Mouse (Mus musculus): ENCODE results near the gene Tacc2.
A peak's percentile ranks its signal among the peaks of the same experiment; 100 is the strongest.

Tacc2 gene

DNA sequence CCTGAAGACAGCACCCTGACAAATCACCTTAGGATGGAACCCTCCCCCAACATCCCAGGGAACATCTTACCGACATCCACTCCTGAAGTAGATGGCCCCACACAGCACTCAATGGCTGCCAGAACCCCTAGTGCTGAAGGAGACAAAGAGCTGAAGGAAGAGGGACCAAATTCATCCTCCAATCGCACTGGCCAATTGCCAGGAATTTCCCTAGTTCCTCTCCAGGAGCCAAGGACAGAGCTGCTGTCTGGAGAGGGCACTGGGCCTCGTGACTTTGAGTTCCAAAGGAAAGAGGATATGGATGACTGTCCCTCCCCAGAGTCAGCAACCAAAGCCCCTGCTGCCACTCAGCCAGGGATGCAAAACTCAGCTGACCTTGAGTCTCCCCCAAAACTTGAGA is 44.7 kb downstream of the Tacc2 start:
- DNase-seq = no peak

DNA sequence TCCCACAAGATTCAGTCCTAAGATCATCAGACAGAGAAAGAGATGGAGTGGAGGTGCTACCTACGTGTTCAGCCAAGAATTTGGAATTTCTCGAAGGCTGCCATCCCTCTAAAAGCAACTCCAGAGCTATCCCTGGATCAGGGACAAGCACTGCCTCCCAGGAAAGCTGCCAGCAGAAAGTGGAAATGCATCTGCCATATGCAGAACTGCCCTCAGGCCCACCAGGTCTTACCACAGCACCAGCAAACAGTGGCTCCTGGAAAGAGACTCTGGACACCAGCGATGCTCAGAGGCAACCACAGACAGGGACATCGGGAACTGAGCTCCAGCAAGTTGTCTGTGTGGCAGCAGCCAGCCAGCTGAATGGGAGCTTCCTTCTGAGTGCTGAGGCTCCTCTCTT is 45.1 kb downstream of the Tacc2 start:
- DNase-seq = no peak

DNA sequence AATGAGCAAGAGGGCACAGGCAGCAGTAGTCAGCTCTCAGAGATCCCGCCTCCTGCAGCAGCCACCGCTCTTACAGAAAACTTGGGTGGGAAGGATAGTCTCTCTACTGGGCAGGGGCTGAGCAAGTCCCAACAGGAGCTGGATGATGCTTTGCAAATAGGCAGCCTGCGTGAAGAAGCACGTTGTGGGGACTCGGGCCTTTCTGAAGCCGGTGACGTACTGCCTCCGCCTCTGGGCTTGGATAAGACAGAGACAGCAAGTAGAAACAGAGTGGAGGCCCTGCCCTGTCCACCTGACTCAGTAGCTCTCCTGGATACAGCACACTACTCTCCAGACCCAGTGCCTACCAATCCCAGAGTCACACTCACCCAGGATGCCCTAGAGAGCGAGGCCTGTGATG is 47.1 kb downstream of the Tacc2 start:
- DNase-seq = no peak

DNA sequence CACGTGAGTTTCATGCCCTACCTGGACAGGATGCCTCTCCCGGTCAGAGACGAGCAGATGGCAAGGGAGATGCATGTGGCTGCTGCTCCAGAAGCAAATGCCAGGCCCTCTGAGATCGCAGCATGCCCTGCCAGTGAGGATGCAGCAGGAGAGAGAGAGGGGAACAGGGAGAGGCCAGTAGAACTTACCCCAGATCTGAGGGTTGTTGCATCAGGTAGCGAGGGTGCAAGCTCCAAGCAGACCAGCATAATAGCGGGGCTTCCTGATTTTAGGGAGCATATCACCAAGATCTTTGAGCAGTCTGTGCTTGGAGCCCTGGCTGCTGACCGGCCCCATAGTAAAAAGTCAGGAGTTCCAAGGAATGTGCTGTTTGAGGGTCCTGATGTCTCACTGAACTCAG is 48.1 kb downstream of the Tacc2 start:
- no peak for DNase-seq

DNA sequence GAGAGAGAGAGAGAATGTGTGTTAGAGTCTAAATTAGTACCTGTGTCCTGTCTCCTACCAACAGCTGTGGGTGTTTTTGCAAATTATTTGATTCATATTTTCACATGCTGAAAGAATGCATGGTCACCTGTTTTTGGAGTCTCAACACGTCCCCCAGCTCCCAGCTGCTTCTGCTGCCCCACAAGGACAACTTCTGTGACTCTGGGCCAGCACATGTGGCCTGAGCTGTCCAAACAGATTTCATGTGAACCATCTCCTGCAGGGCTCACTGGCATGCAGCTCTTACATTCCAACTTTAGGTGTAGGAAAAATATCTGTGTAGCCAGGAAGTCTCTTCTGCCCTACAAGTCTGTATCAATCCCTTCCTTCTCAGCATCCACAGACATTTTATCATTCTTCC is 51.4 kb downstream of the Tacc2 start:
- no peak for DNase-seq

DNA sequence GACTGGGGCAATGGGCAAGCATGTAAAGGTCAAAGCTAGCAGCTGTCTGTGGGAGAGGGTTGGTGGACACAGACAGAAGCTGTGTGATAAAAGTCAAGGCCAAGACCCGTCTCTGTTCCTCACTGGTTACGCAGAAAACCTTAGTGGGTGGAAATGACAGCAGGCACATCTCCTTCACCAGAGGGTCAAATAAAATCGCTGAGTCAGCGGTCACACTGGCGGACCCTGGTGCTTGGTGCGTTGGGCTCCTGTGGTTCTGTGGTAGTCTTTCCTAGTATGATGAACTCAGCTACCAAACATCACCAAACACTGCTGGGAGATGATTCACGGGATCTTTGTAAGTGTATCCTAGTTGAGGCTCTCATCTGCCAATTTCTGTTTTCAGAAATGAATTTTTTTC is 52.8 kb downstream of the Tacc2 start:
- no peak for DNase-seq

DNA sequence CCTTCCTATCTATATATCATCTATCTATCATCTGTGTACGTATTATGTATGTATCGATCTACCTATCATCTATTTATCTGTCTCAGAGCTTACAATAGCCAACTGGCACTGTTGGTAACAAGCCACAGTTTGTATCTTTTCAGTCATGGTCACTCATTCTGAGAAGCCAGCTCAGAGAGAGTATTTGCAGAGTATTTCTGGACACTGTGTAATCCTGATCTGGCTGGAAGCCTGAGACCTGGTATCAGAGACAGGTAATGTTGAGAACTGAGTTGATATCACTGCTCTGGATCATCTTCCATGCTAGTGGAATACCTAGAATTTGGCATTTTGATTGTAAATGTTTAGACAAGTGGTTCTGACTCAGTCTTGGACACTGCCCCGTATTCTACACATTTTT is 53.7 kb downstream of the Tacc2 start:
- no peak for DNase-seq

DNA sequence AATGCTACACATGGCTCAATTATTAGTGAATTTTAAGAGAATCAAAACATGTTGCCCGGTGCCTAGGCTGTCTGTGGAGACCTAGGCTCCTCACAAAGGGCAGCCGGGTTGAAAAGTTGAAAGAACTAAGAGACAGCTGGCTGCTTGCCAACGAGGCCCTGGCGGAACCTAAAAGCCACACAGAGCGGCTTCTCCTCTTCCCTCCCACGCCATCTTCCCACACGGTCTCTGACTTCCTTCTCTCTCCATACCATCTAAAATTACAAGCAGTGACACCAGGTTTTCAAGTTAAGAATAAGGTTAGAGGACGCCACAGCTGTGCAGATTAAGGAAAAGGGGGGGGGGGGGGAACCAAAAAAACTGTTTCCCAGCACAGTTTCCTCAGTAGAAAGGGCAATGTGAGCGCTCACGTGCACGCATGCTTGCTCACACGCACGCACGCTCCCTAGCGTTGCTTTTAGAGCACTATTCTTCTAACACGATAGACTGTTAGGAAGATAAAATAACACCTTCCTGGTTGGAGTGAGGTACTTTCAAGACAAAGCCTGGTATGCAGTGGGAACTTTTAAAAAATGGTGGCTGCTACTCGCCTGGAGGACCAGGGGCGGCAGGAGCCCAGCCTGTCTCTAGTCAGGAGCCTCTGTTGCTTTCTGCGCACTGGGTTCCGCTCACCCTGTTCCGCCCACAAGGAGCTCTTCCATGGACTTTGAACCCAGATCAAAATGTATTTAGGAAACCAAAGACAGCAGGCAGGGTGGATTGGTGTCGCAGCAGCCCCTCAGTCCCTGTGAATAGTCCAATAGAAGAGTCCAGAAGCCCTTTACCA is 54.5 kb downstream of the Tacc2 start:
- peak; percentile 66 for DNase-seq

DNA sequence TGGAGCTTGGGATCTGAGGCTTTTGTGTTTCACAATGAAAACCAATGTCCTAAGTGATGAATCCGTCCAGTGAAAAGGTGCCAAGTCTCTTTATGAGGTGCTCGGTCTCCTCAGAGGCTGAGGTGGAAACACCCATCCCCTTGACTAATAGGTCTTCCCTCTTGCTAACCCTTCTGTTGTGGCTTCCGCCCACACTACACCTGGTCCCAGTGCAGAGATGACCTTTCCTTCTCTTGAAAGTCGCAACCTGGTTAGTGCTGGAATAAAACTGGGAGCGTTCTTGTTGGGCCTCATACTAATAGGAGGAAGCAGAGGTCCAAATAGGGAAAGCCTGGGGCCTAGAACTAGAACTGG is 55.1 kb downstream of the Tacc2 start:
- no peak for DNase-seq

DNA sequence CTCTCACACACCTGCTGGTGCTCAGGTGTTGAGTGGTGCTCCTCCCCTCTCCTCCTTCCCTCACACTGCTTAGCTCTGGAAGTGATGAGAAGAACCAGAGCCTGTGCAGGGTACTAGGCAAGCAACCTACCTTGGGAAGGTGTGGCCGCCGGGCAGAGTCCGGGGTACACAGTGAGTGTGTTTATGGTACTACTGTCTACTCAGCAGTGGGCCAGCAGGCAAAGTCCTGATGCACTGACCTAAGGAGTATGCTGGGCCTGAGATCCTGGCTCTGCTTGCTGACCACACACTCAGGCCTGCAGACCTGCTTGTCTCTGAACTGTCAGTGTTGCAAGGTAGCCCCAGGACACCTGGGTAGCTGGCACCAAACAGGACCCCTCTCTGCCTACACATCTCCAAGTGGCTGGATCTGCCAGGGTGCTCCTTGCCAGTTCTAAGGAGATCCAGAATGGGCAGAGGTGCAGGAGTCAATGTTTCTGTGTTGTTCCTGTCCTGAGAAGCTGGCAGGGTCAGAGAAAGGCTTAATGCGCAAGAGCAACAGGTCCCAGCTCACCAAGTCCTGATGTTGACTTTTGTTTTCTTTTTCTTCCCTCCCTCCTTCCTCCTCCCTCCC is 57.1 kb downstream of the Tacc2 start:
- no peak for DNase-seq

DNA sequence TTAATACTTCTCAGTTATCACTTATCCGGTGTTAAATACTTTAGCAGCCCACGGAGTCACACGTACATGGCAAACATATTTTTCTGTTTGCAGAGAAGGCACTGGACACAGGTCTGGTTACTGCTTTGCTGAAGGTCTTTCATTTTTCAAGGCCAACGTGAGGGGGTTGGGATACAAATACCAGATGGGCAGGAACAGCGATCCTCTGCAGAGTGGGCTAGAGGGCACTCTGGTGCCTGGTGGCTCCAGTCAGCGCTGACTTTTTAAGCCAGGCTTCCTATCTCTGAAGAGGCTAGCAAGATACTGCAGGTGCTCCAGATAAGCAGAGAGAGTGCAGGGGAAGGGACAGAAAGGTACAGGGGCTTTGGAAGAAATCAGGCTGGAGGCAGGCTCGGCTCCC is 58.0 kb downstream of the Tacc2 start:
- DNase-seq = no peak

DNA sequence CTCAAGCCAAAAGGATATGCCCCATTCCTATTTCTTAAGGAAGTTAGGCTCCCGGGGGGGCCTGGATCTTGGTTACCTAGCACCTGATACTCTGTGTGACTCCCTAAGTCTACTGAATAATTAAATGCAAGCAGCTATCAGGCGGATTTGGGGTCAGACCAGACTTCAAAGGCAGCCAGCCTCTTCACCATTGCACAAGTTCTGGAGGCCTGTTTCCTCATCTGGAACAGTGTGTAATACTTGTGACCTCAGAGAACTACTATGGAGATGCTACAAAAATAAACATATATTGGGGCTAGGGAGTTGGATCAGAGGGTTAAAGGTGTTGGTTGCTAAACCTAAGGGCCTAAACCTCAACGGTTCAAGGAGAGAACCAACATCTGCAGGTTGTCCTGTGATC is 59.0 kb downstream of the Tacc2 start:
- no peak for DNase-seq

DNA sequence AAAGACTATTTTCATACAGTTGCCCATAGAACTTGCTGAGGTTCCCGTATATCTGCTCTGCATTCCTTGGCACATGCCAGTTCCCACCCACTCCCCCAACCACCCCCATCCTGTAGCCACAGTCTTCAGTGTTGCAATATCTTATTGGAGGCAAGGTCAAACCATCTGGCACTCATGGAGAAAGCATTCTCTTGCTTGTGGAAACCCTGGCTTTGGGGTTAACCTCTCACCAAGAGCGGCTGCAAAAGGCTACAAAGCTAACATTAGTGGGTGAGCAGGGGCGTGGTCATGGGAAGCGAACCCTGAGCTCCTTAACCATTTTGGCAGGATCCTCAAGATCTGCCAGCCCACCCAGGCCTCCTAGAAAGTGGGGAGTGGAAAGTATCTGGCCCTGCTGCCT is 59.7 kb downstream of the Tacc2 start:
- no peak for DNase-seq

DNA sequence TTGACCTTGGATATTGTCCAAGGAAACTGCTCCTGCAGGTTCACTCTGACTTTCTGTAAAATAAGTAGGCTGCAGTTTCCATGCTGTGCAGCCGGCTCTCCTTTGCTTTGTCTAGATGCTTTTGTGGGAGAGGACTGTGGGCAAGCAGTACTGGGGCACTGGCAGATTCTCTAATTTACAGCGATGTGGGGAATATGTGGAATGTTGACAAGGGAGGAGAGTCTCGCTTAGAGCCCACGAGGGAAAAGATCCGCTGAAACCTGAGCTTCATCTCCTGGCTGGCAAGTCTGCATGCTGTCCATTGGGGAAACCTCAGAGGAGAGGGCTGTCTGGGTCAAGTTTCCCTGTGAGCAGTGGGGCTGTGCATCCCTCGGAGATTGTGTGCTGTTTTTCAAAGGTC is 60.6 kb downstream of the Tacc2 start:
- DNase-seq = no peak

DNA sequence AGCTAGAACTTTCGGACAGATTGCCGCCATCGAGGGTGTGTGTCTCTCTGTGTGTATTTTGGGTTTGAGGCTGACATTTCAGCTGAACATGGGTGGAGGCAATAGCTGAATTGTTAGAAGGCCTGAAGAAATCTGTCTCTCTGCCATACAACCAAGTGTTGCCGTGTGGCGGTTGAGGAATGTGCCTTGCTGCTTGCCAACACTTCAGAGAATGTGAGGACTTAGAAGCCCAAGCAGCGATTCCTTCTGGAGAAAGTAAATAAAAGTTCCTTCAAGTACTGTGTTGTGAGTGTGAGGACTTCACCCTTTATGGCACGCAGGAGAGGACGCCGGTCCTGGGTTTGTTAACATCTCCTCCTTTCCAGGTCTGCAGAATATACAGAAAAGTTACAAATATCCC is 63.4 kb downstream of the Tacc2 start:
- peak; percentile 56 for DNase-seq

DNA sequence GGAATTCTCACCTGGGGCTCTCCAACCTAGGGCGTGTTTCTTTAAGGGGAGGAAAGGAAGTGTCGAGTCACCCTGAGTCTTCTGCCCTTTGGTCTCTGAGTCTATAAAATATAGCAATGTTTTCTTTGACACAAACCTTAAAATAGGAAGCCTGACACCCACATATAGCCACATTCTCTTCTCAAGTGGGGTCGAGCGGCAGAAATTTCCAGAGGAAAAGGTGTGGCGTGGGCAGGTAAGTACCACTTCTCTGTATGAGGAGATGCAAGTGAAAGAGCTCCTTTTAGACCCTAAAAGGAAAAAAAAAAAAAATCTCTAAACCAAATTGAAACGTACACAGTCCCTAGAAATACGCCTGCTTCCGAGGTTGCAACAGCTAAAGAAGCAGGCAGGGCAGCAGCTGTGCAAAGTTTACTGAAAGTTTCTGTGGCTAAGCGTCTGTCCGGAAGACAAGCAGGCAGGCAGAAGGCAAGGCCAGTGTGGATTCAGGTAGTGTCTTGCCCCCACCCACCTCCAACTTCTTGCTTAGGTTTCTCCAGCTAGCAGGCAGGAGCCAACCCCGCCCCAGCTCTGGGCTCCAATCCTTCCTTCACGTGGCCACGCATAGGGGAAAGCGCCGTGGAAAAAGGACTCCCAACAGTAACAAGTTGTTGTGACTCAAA is 68.2 kb downstream of the Tacc2 start:
- no peak for DNase-seq

DNA sequence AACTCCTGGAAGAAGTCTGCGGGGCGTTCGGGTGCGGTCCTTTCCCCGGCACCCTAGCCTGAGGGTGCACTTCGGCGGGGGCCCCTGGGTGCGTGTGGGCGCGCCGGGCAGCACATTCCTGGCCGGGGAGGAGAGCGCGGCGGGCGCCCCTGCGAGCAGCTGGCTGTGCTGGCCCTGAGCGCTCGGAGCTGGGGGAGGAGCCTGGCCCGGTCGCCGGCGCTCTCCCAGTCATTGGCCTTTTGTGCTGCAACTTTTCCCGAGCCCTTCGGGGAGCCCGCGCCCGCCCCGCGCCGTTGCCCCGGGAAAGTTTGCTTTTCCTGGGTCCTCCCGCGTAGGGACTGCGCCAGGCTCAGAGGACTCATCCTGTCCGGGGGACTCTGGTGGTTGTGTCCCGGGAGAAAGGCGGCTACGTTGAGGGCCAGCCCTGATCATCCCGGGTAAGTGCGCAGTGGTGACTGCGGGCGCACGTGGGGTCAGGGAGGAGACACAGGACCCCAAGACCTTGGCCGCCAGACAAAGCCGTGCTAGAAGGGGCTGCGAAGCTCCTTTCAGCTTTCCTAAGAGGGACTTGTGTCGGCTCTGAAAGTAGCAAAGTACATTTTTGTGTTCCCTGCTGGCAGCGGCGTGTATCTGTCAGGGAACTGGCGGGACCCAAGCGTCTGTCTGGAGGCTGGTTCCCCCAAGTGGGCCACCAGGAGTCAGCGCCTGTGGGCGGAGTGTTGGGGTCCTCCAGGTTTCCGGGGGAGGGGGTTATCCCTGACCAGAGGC is 68.9 kb downstream of the Tacc2 start:
- DNase-seq = peak; percentile 82

DNA sequence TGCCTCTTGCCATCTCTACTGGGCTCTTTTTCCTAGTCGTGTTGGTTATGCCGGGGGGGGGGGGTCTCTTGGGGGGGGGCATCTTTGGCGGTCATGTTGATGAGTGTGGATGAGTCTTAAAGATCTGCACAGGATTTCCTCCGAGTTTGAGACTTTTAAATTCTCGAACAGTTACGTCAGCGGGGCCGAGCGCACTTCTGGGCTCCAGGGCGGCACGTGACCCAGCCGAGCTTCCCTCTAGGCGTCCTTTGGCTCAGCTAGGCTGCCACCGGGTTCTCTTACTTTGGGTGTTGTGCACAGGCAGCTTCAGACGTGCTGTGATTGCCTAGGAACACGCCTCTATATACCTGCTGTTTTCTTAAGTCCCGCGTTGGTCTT is 69.5 kb downstream of the Tacc2 start:
- DNase-seq = peak; percentile 85

DNA sequence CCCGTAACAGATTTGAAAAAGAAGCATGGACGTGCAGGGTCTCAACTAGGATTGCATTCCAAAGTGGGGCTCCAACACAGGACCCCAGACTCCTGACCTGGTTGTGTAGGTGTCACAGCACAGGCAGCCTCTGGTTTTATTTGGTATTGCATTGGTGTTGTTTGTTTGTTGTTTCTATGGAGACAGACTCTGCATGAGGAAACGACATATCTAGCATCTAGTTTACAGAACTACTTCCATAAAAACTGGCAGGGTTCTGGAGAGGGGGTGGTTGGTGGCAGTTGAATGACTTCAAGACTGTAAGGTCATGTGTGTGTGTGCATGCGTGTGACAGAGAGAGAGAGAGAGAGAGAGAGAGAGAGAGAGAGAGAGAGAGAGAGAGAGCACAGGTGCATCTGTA is 70.8 kb downstream of the Tacc2 start:
- no peak for DNase-seq

DNA sequence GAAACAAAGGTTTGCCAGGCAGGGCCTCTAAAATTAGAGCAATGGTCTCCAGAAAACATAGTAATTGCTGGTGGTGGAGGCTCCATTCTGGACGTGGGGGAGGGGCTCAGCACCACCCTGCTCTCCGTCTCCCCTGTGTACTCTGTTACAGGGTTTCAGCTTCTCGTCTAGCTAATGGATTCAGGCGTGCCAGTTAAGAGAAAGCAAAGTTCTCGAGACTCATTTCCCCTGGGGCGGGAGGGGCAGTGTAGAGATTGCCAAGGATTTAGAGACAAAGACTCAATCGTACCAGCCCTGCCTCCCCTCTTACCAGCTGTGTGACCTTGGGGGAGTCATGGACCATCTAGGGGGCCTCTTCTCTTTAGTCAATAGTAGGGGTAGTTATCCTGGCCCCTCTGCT is 72.0 kb downstream of the Tacc2 start:
- DNase-seq = no peak

DNA sequence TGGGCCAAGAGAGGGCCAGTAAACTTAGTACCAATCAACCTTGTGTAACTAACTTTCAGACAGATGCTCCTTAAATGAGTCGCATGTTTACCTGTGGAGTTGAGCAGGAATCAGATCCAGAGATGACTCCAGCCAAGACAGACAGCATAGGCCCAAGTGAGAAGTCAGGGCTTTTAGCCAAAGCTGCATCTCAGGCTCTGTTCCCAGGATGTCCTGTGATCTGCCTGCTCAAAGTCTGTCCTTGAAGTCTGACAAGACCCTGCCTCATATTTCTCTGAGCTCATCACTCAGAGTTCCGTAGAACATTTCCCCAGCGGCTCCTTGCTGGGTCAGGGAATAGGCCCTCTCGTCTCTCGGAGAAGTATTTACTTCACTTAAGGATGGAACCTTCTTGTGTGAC is 73.4 kb downstream of the Tacc2 start:
- no peak for DNase-seq

DNA sequence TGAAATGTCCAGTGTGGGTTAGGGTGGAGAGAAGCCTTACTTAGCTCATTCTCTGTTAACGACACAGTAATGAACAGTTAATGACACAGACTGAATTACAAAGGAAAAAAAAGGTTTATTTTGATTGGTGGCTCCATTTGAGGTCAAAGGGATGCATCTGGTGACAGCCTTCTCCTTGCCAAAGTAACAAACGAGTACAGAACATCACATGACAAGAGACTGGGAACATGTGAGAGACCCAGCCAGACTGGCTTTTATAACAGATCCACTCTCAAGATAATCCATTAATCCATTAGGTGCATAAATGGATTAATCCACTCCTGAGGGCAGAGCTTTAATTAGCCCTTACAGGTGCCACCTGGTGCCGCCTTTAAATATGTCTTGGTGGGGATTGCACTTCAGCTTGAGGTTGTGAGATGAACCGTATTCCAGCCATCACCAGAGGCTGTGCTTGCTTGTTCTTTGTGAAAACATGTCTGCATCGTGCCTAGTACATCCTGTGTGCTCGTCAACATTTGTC is 75.9 kb downstream of the Tacc2 start:
- no peak for DNase-seq

DNA sequence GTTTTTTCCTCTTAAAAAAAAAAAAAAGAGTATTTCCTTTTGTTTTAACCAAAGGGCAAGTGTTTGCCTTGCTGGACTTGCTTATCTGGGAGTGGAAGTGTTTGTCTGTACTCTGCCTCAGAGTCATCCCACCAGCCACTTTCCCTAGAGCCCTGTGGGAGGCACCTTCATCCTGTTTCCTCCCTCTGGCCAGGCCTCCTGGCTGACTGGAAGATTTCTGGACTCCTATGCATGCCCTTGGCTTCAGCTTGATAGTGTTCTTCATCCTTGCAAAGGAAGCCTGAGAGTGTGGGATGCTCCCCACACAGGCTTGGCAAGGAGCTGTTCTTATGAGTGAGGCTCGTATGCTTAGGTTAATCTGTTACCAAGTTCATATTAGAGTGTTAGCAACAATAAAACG is 77.3 kb downstream of the Tacc2 start:
- DNase-seq = peak; percentile 27

DNA sequence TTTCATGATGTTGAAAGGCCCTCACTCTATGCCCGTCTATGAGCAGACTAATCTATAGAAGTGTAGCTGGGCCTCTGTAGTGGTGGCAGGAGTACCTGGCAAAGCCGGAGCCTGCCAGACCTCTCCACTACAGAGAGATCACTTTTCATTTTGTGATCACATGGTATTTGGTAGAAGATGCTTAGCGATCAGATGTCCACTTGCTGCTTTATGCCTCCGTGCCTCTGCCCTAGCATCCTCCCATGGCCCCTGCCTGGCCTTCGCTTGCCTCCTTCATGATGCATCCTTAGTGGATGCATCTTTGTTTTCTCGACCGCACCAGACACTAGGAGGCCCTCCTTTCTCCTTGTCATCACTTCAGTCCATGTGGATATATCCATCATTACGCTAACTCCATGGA is 79.7 kb downstream of the Tacc2 start:
- DNase-seq = no peak

All from lung, postnatal 14 days (tissue).